Comparison of ENCODE assay signal across 11 mouse cellular contexts in genomic region chr6:100610182-100610581, GRCm38 (mm10).
DNase-seq lines count a peak whose midpoint lies in the region; ATAC-seq and TF ChIP-seq lines count a peak whose summit lies in the region.
"Had no signal": no experiment of that assay in that cellular context is flagged by ENCODE, and none has a peak within 500 bp of the region (broad histone marks: within the 10 kb centered on the region; RNA-seq: fewer than 3 reads in every experiment).

No protein-coding gene starts in this region.

- H3K4me1 ChIP-seq in intestine, postnatal 0 days (replicated peaks; ENCODE audit: control insufficient read depth, insufficient read depth, low read length) = no peaks in the 10 kb centered on the region
- peaks cover 5% of the 10 kb centered on the region; the same call in 1 of the 2 replicates for H3K4me1 ChIP-seq in intestine, embryonic 16.5 days (ENCODE audit: control insufficient read depth, insufficient read depth, low read length)
- H3K4me1 ChIP-seq in stomach, postnatal 0 days (replicated peaks; ENCODE audit: control insufficient read depth, insufficient read depth) = no peaks in the 10 kb centered on the region
- H3K4me1 ChIP-seq: lung, embryonic 15.5 days had no signal

- no peak for ATAC-seq in CD4-positive, CD25-positive, alpha-beta regulatory T cell, adult 4 months
- no peak for ATAC-seq in intestine, postnatal 0 days
- ATAC-seq in intestine, embryonic 16.5 days = no peak
- ATAC-seq in stomach, postnatal 0 days (ENCODE audit: low FRiP score, low TSS enrichment) = no peak; the same call in 1 of the 2 replicates

- H3K9me3 ChIP-seq in intestine, postnatal 0 days (ENCODE audit: control insufficient read depth) = no peaks in the 10 kb centered on the region
- no peaks in the 10 kb centered on the region for H3K9me3 ChIP-seq in intestine, embryonic 16.5 days (ENCODE audit: control insufficient read depth, low read length)
- H3K9me3 ChIP-seq in stomach, postnatal 0 days (ENCODE audit: control insufficient read depth, low read length) = no peaks in the 10 kb centered on the region
- H3K9me3 ChIP-seq: lung, embryonic 15.5 days had no signal

- peak; percentile 9 for DNase-seq in CD4-positive, CD25-positive, alpha-beta regulatory T cell, adult 2 months (ENCODE audit: low read depth, low spot score)
- DNase-seq in thymus, postnatal 0 days (ENCODE audit: low spot score) = peak; percentile 29
- no peak for DNase-seq in thymus, postnatal 10 days (ENCODE audit: low spot score in 2 of 2)
- DNase-seq in stomach, postnatal 0 days (ENCODE audit: low spot score) = peak; percentile 31
- DNase-seq in left cerebral cortex, adult 18-20 months (ENCODE audit: low spot score in 2 of 2) = no peak
- DNase-seq: spleen, adult 18-20 months had no signal

- H3K27ac ChIP-seq in intestine, postnatal 0 days (ENCODE audit: low read depth, low read length) = no peak overlapping the region
- H3K27ac ChIP-seq in intestine, embryonic 16.5 days (ENCODE audit: low read length) = no peak overlapping the region
- no peak overlapping the region for H3K27ac ChIP-seq in stomach, postnatal 0 days (replicated peaks)
- H3K27ac ChIP-seq: hindbrain, embryonic 14.5 days; lung, embryonic 15.5 days had no signal

- WGBS in intestine, postnatal 0 days = 64% methylated on average over 7 of the region's 8 CpGs
- 75% methylated on average over 7 of the region's 8 CpGs for WGBS in intestine, embryonic 16.5 days
- 52% methylated on average over 8 of the region's 8 CpGs for WGBS in stomach, postnatal 0 days

- H3K36me3 ChIP-seq in intestine, postnatal 0 days (ENCODE audit: control insufficient read depth, insufficient read depth) = no peaks in the 10 kb centered on the region; the same call in 1 of the 2 replicates
- no peaks in the 10 kb centered on the region for H3K36me3 ChIP-seq in intestine, embryonic 16.5 days (ENCODE audit: control insufficient read depth, insufficient read depth, low read length)
- no peaks in the 10 kb centered on the region for H3K36me3 ChIP-seq in stomach, postnatal 0 days (ENCODE audit: control insufficient read depth, insufficient read depth, low read length)

- no peak overlapping the region for H3K4me2 ChIP-seq in intestine, postnatal 0 days (replicated peaks; ENCODE audit: low read depth)
- no peak overlapping the region for H3K4me2 ChIP-seq in intestine, embryonic 16.5 days (ENCODE audit: low read depth, low read length)
- no peak overlapping the region for H3K4me2 ChIP-seq in stomach, postnatal 0 days (replicated peaks; ENCODE audit: low read depth)
- H3K4me2 ChIP-seq: hindbrain, embryonic 14.5 days; lung, embryonic 15.5 days had no signal

- no peak for TF ChIP-seq EP300 in stomach, postnatal 0 days (optimal IDR thresholded peaks at IDR 0.05)

- no peak overlapping the region for H3K4me3 ChIP-seq in intestine, postnatal 0 days (ENCODE audit: low read depth, low read length)
- no peak overlapping the region for H3K4me3 ChIP-seq in intestine, embryonic 16.5 days (ENCODE audit: low read length)
- no peak overlapping the region for H3K4me3 ChIP-seq in stomach, postnatal 0 days (ENCODE audit: low read depth, low read length)
- H3K4me3 ChIP-seq: lung, embryonic 15.5 days had no signal

- H3K9ac ChIP-seq in intestine, postnatal 0 days (ENCODE audit: low read depth, low read length) = no peak overlapping the region
- H3K9ac ChIP-seq in intestine, embryonic 16.5 days (ENCODE audit: low read depth, low read length) = no peak overlapping the region
- no peak overlapping the region for H3K9ac ChIP-seq in stomach, postnatal 0 days (ENCODE audit: low read length)
- H3K9ac ChIP-seq: hindbrain, embryonic 14.5 days; lung, embryonic 15.5 days had no signal

- no peaks in the 10 kb centered on the region for H3K27me3 ChIP-seq in intestine, postnatal 0 days (replicated peaks; ENCODE audit: control insufficient read depth, insufficient read depth, low read length)
- H3K27me3 ChIP-seq in intestine, embryonic 16.5 days (replicated peaks; ENCODE audit: control insufficient read depth, insufficient read depth, low read length) = no peaks in the 10 kb centered on the region
- no peaks in the 10 kb centered on the region for H3K27me3 ChIP-seq in stomach, postnatal 0 days (ENCODE audit: control insufficient read depth, insufficient read depth, low read length)
- H3K27me3 ChIP-seq: lung, embryonic 15.5 days had no signal

- TF ChIP-seq CTCF in intestine, postnatal 0 days (IDR thresholded peaks at IDR 0.05; ENCODE audit: low read depth) = peak; percentile 47
- peak; percentile 55 for TF ChIP-seq CTCF in stomach, postnatal 0 days (IDR thresholded peaks at IDR 0.05; ENCODE audit: low read depth)

Comparison
In these comparisons a context has a peak if more than half of its experiments do, and no peak if none do; other contexts are left out.
1. DNase-seq: peak in CD4-positive, CD25-positive, alpha-beta regulatory T cell, adult 2 months (single experiment), thymus, postnatal 0 days (single experiment) and stomach, postnatal 0 days (single experiment); none in thymus, postnatal 10 days (0 of 2) and left cerebral cortex, adult 18-20 months (0 of 2).